Mouse (Mus musculus): Measurements from ENCODE around the gene Zfp810. TPM values are rescaled to one million over a fixed set of nuclear protein-coding genes. Genes with fewer than 3 reads are reported as not detected.
"Not testable (repeated sequence)": the region's sequence is repeated elsewhere in the genome, so short reads cannot be mapped to it uniquely, and the experiment has no call there.

The Zfp810 gene
- polyA plus RNA-seq, 1 experiment from 2014 or later = 13.3 TPM

GRCm38 (mm10) chr9:22322381-22323211, 15.1 kb upstream of the Zfp810 start:
- no peak overlapping the region for H3K4me2 ChIP-seq (ENCODE audit: low read depth, low read length)
- WGBS = 70% methylated on average over 8 of the region's 8 CpGs
- peaks cover 8% of the 10 kb centered on the region for H3K9me3 ChIP-seq (replicated peaks; ENCODE audit: control insufficient read depth, low read length)
- H3K36me3 ChIP-seq (ENCODE audit: control insufficient read depth, insufficient read depth) = no peaks in the 10 kb centered on the region
- peaks cover 6% of the 10 kb centered on the region for H3K4me1 ChIP-seq (ENCODE audit: control insufficient read depth, insufficient read depth, low read length)
- no peaks in the 10 kb centered on the region for H3K27me3 ChIP-seq (ENCODE audit: control insufficient read depth, insufficient read depth, low read length)
- ATAC-seq (replicated peaks; ENCODE audit: extremely low read depth, insufficient read depth, low FRiP score) = no peak
- no peak overlapping the region for H3K27ac ChIP-seq (ENCODE audit: low read length)
- H3K9ac ChIP-seq (ENCODE audit: low read length) = no peak overlapping the region
- H3K4me3 ChIP-seq (ENCODE audit: low read length) = no peak overlapping the region

DNA sequence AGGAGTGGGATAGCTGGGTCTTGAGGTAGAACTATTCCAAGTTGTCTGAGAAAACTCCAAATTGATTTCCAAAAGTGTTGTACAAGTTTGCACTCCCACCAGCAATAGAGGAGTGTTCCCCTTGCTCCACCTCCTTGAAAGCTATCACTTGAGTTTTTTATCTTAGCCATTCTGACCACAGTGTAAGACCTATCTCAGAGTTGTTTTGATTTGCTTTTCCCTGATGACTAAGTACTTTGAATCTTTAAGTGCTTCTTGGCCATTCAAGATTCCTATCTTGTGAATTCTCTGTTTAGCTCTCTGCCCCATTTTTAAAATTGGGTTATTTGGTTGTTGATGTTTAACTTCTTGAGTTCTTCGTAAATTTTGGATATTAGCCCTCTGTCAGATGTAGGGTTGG, 11.7 kb upstream of the Zfp810 start:
- no peak overlapping the region for H3K27ac ChIP-seq (ENCODE audit: low read length)
- no peak overlapping the region for H3K4me2 ChIP-seq (ENCODE audit: low read depth, low read length)
- H3K4me3 ChIP-seq (ENCODE audit: low read length) = no peak overlapping the region
- 79% methylated on average over 1 of the region's 1 CpGs for WGBS
- H3K9me3 ChIP-seq (replicated peaks; ENCODE audit: control insufficient read depth, low read length) = peaks cover 15% of the 10 kb centered on the region
- no peaks in the 10 kb centered on the region for H3K4me1 ChIP-seq (ENCODE audit: control insufficient read depth, insufficient read depth, low read length)
- H3K27me3 ChIP-seq (ENCODE audit: control insufficient read depth, insufficient read depth, low read length) = no peaks in the 10 kb centered on the region
- ATAC-seq (replicated peaks; ENCODE audit: extremely low read depth, insufficient read depth, low FRiP score) = no peak
- H3K36me3 ChIP-seq (ENCODE audit: control insufficient read depth, insufficient read depth) = no peaks in the 10 kb centered on the region
- no peak overlapping the region for H3K9ac ChIP-seq (ENCODE audit: low read length)

DNA sequence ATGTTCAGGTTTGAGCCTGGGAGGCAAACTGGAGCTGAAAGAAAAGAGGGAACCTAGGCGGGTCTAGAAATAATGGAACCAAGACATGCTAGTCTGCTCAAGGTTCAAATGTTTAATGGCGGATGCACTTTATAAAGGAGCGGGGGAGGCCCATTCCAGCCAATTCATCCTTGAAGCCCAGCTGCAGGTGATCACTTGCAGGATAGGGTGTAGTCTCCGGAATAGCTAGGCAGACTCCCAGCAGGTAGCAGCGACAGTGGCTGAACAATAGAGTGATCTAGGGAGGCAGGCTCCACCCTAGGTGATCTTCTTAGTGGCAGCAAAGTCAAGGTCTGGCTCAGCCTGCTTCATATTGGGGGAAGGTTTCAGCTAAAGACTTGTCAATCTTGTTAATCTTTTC, 8.6 kb upstream of the Zfp810 start:
- H3K4me2 ChIP-seq (ENCODE audit: low read depth, low read length); H3K27me3 ChIP-seq (ENCODE audit: control insufficient read depth, insufficient read depth, low read length); H3K27ac ChIP-seq (ENCODE audit: low read length); H3K4me3 ChIP-seq (ENCODE audit: low read length); H3K4me1 ChIP-seq (ENCODE audit: control insufficient read depth, insufficient read depth, low read length); ATAC-seq (replicated peaks; ENCODE audit: extremely low read depth, insufficient read depth, low FRiP score); H3K9ac ChIP-seq (ENCODE audit: low read length); H3K36me3 ChIP-seq (ENCODE audit: control insufficient read depth, insufficient read depth): not testable (repeated sequence)
- 73% methylated on average over 5 of the region's 5 CpGs for WGBS
- H3K9me3 ChIP-seq (replicated peaks; ENCODE audit: control insufficient read depth, low read length) = peaks cover 27% of the 10 kb centered on the region

- WGBS = 69% methylated on average over 3 of the region's 3 CpGs
- Histone ChIP-seq H3K4me1 (ENCODE audit: control insufficient read depth, insufficient read depth, low read length) (no peaks in the 10 kb centered on the region), H3K9me3 (replicated peaks; ENCODE audit: control insufficient read depth, low read length) (peaks cover 31% of the 10 kb centered on the region), H3K27ac (ENCODE audit: low read length) (no peak overlapping the region), H3K27me3 (ENCODE audit: control insufficient read depth, insufficient read depth, low read length) (no peaks in the 10 kb centered on the region), H3K9ac (ENCODE audit: low read length) (no peak overlapping the region), H3K36me3 (ENCODE audit: control insufficient read depth, insufficient read depth) (no peaks in the 10 kb centered on the region), H3K4me3 (ENCODE audit: low read length) (no peak overlapping the region), H3K4me2 (ENCODE audit: low read depth, low read length) (no peak overlapping the region)
- no peak for ATAC-seq (replicated peaks; ENCODE audit: extremely low read depth, insufficient read depth, low FRiP score)
Observed at GRCm38 (mm10) chr9:22314066-22314465, 6.6 kb upstream of the Zfp810 start.

DNA sequence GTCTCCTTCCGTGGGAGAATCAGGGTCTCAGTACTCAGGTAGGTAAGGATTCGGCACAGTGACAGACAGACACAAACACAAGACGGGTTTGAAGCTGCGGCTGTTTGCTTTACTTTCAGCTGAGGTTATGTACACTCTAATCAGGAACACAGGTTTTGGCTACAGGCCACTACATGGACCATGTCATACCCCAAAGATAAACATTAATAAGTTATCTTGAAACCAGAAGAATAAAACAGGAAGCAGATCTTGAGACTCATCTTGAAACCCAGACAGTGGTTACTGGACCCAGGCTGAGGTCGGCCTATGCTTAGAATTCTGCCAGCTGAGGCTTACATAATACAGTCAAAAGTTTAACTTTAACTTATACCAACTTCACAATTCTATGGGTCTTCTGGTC, 5.8 kb upstream of the Zfp810 start:
- H3K27ac ChIP-seq (ENCODE audit: low read length) = no peak overlapping the region
- 78% methylated on average over 5 of the region's 5 CpGs for WGBS
- ATAC-seq (replicated peaks; ENCODE audit: extremely low read depth, insufficient read depth, low FRiP score) = no peak
- H3K9ac ChIP-seq (ENCODE audit: low read length) = no peak overlapping the region
- no peak overlapping the region for H3K4me2 ChIP-seq (ENCODE audit: low read depth, low read length)
- no peak overlapping the region for H3K4me3 ChIP-seq (ENCODE audit: low read length)
- H3K9me3 ChIP-seq (replicated peaks; ENCODE audit: control insufficient read depth, low read length) = peaks cover 29% of the 10 kb centered on the region
- H3K27me3 ChIP-seq (ENCODE audit: control insufficient read depth, insufficient read depth, low read length) = no peaks in the 10 kb centered on the region
- no peaks in the 10 kb centered on the region for H3K36me3 ChIP-seq (ENCODE audit: control insufficient read depth, insufficient read depth)
- H3K4me1 ChIP-seq (ENCODE audit: control insufficient read depth, insufficient read depth, low read length) = no peaks in the 10 kb centered on the region

- Histone ChIP-seq H3K36me3 (ENCODE audit: control insufficient read depth, insufficient read depth) (peaks cover 1% of the 10 kb centered on the region; the same call in 1 of the 2 replicates), H3K27me3 (ENCODE audit: control insufficient read depth, insufficient read depth, low read length) (no peaks in the 10 kb centered on the region), H3K4me3 (ENCODE audit: low read length) (no peak overlapping the region), H3K27ac (ENCODE audit: low read length) (no peak overlapping the region), H3K4me1 (ENCODE audit: control insufficient read depth, insufficient read depth, low read length) (peaks cover 8% of the 10 kb centered on the region), H3K4me2 (ENCODE audit: low read depth, low read length) (no peak overlapping the region), H3K9me3 (replicated peaks; ENCODE audit: control insufficient read depth, low read length) (peaks cover 17% of the 10 kb centered on the region), H3K9ac (ENCODE audit: low read length) (no peak overlapping the region)
- ATAC-seq (replicated peaks; ENCODE audit: extremely low read depth, insufficient read depth, low FRiP score) = no peak
- WGBS = 84% methylated on average over 5 of the region's 5 CpGs
Observed at GRCm38 (mm10) chr9:22309651-22310050, 2.2 kb upstream of the Zfp810 start.

GRCm38 (mm10) chr9:22307920-22308262, 443 bp upstream of the Zfp810 start:
- peak overlapping the region; percentile 57; the same call in 1 of the 2 replicates for H3K27ac ChIP-seq (ENCODE audit: low read length)
- peak overlapping the region; percentile 92 for H3K4me2 ChIP-seq (ENCODE audit: low read depth, low read length)
- H3K27me3 ChIP-seq (ENCODE audit: control insufficient read depth, insufficient read depth, low read length); H3K4me1 ChIP-seq (ENCODE audit: control insufficient read depth, insufficient read depth, low read length); ATAC-seq (replicated peaks; ENCODE audit: extremely low read depth, insufficient read depth, low FRiP score): not testable (repeated sequence)
- peaks cover 17% of the 10 kb centered on the region for H3K9me3 ChIP-seq (replicated peaks; ENCODE audit: control insufficient read depth, low read length)
- H3K9ac ChIP-seq (ENCODE audit: low read length) = peak overlapping the region; percentile 85
- 5% methylated on average over 8 of the region's 9 CpGs for WGBS
- peaks cover 17% of the 10 kb centered on the region for H3K36me3 ChIP-seq (ENCODE audit: control insufficient read depth, insufficient read depth)
- H3K4me3 ChIP-seq (ENCODE audit: low read length) = peak overlapping the region; percentile 69

GRCm38 (mm10) chr9:22306726-22307125, 722 bp downstream of the Zfp810 start:
- peak overlapping the region; percentile 92 for H3K4me2 ChIP-seq (ENCODE audit: low read depth, low read length)
- H3K27ac ChIP-seq (ENCODE audit: low read length) = peak overlapping the region; percentile 47
- no peaks in the 10 kb centered on the region for H3K27me3 ChIP-seq (ENCODE audit: control insufficient read depth, insufficient read depth, low read length)
- peaks cover 20% of the 10 kb centered on the region for H3K36me3 ChIP-seq (ENCODE audit: control insufficient read depth, insufficient read depth)
- H3K4me3 ChIP-seq (ENCODE audit: low read length) = peak overlapping the region; percentile 69
- H3K9me3 ChIP-seq (replicated peaks; ENCODE audit: control insufficient read depth, low read length) = peaks cover 9% of the 10 kb centered on the region
- peak overlapping the region; percentile 85 for H3K9ac ChIP-seq (ENCODE audit: low read length)
- ATAC-seq (replicated peaks; ENCODE audit: extremely low read depth, insufficient read depth, low FRiP score) = no peak
- H3K4me1 ChIP-seq (ENCODE audit: control insufficient read depth, insufficient read depth, low read length) = peaks cover 8% of the 10 kb centered on the region
- 18% methylated on average over 6 of the region's 6 CpGs for WGBS

- no peak overlapping the region for H3K4me3 ChIP-seq (ENCODE audit: low read length)
- H3K27ac ChIP-seq (ENCODE audit: low read length) = no peak overlapping the region
- no peaks in the 10 kb centered on the region for H3K27me3 ChIP-seq (ENCODE audit: control insufficient read depth, insufficient read depth, low read length)
- no peak overlapping the region for H3K4me2 ChIP-seq (ENCODE audit: low read depth, low read length)
- no peak for ATAC-seq (replicated peaks; ENCODE audit: extremely low read depth, insufficient read depth, low FRiP score)
- H3K36me3 ChIP-seq (ENCODE audit: control insufficient read depth, insufficient read depth) = peaks cover 42% of the 10 kb centered on the region
- H3K9ac ChIP-seq (ENCODE audit: low read length) = no peak overlapping the region
- 95% methylated on average over 1 of the region's 1 CpGs for WGBS
- peaks cover 8% of the 10 kb centered on the region for H3K4me1 ChIP-seq (ENCODE audit: control insufficient read depth, insufficient read depth, low read length)
- H3K9me3 ChIP-seq (replicated peaks; ENCODE audit: control insufficient read depth, low read length) = no peaks in the 10 kb centered on the region
Observed at GRCm38 (mm10) chr9:22302199-22302598, 5.2 kb downstream of the Zfp810 start.
